Mouse (Mus musculus) midbrain, embryonic 14.5 days (tissue): Measurements from ENCODE around the gene Sept9. TPM values are rescaled to one million over a fixed set of nuclear protein-coding genes. Genes with fewer than 3 reads are reported as not detected.

Experiments used
- ATAC-seq: fragments of 200-750 bp; cut with Nextera tagmentation; 2 replicates; pipeline ENCODE4 v1.8.0; 2017; ENCODE audit warnings: moderate number of reproducible peaks, moderate library complexity; ENCODE audit not compliant: low FRiP score, low TSS enrichment
- DNase-seq: peaks from one replicate; pipeline ENCODE4 v3.0.0-alpha.2; 2015
- H3K27ac ChIP-seq: fragments of 300-500 bp; sonication (generic); replicated peaks from 2 replicates; pipeline ENCODE4 v1.5.1; 2014; ENCODE audit warnings: mild to moderate bottlenecking, low read depth, low read length, moderate library complexity
- H3K27me3 ChIP-seq: fragments of 300-500 bp; sonication (generic); 2 replicates; pipeline ENCODE4 v1.6.1; 2014; ENCODE audit warnings: low read length, control low read depth, mixed read lengths; ENCODE audit not compliant: control insufficient read depth, insufficient read depth
- H3K36me3 ChIP-seq: fragments of 300-500 bp; sonication (generic); 2 replicates; pipeline ENCODE4 v1.6.1; 2014; ENCODE audit warnings: low read length, control low read depth; ENCODE audit not compliant: control insufficient read depth, insufficient read depth
- H3K4me1 ChIP-seq: fragments of 300-500 bp; sonication (generic); 2 replicates; pipeline ENCODE4 v1.6.1; 2014; ENCODE audit warnings: mild to moderate bottlenecking, antibody characterized with exemption, low read length, control low read depth; ENCODE audit not compliant: control insufficient read depth, insufficient read depth
- H3K4me2 ChIP-seq: fragments of 300-500 bp; sonication (generic); 2 replicates; pipeline ENCODE4 v1.6.1; 2014; ENCODE audit warnings: mild to moderate bottlenecking, low read length, moderate library complexity
- H3K4me3 ChIP-seq: fragments of 300-500 bp; sonication (generic); replicated peaks from 2 replicates; pipeline ENCODE4 v1.5.1; 2014; ENCODE audit warnings: low read depth, low read length
- H3K9ac ChIP-seq: fragments of 300-500 bp; sonication (generic); replicated peaks from 2 replicates; pipeline ENCODE4 v1.6.1; 2014; ENCODE audit warnings: mild to moderate bottlenecking, low read length, moderate library complexity
- H3K9me3 ChIP-seq: fragments of 300-500 bp; sonication (generic); 2 replicates; pipeline ENCODE4 v1.6.1; 2016; ENCODE audit warnings: low read length, control low read depth, mixed read lengths; ENCODE audit not compliant: control insufficient read depth
- WGBS: fragments of 180-500 bp; shearing (Covaris S2); extraction: QIAGEN DNeasy Blood & Tissue Kit; methylation state at CpG from one replicate; pipeline ENCODE4 v1.1.7; 2014; 5-methylcytosine and 5-hydroxymethylcytosine counted together
- polyA plus RNA-seq: library from polyadenylated mRNA; unstranded; fragments of >200 nt; fragmentation: Nextera tagmentation; extraction: Ambion mirVana; gene quantifications from 2 replicates; pipeline ENCODE4 v1.2.1, GENCODE M21; 2014

Sept9 gene
- polyA plus RNA-seq, 1 experiment from 2014 or later: 97.4 TPM

DNA sequence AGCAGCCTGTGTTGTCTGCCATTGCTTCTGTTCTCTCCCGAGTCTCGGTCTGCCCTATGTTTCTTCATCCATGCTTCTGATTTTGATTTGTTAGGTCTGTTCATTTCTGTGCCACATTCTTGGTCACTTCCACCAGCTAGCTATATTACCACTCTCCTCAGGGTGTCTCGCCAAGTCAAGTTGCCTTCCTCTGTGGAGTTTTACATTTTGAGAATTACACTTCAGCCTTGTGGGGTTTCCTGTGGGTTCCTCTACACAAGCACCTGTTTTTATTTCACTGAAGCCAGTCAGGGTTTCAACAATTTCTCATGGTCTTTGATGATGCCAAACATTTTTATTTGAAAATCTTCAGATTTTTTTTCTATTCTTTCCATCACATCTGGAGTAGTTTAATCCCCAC lies 16.7 kb upstream of the Sept9 start:
- 92% methylated on average over 3 of the region's 3 CpGs for WGBS
- Histone ChIP-seq H3K36me3 (no peaks in the 10 kb centered on the region), H3K27me3 (no peaks in the 10 kb centered on the region), H3K27ac (no peak overlapping the region), H3K4me2 (no peak overlapping the region), H3K4me1 (no peaks in the 10 kb centered on the region), H3K9me3 (0 out of 2 replicates have a peak, but pooled peaks cover 7% of the 10 kb centered on the region), H3K4me3 (no peak overlapping the region), H3K9ac (no peak overlapping the region)
- DNase-seq (no peak), ATAC-seq (no peak)

DNA sequence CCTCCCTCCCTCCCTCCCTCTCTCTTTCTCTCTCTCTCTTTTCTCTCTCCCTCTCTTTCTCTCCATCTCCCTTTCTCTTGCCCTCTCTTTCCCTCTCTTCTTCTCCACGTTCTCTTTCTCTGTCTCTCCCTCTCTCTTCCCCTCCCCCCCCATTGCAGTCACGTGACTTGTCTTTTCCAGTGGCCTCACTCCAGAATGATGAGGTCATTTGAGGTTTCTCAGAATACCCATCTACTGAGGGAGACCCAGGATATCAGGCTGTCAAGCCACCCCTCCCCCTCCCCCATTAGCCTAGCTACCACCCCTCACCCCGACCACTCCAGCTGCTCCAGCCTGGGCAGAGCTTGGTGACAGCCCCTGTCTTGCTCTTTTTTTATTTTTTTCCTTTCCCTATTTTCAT lies 16.2 kb upstream of the Sept9 start:
- Histone ChIP-seq H3K36me3 (no peaks in the 10 kb centered on the region), H3K9ac (no peak overlapping the region), H3K4me3 (no peak overlapping the region), H3K27me3 (no peaks in the 10 kb centered on the region), H3K9me3 (0 out of 2 replicates have a peak, but pooled peaks cover 7% of the 10 kb centered on the region), H3K4me1 (no peaks in the 10 kb centered on the region), H3K4me2 (no peak overlapping the region), H3K27ac (no peak overlapping the region)
- WGBS: 92% methylated on average over 1 of the region's 3 CpGs
- DNase-seq: no peak
- ATAC-seq: no peak

DNA sequence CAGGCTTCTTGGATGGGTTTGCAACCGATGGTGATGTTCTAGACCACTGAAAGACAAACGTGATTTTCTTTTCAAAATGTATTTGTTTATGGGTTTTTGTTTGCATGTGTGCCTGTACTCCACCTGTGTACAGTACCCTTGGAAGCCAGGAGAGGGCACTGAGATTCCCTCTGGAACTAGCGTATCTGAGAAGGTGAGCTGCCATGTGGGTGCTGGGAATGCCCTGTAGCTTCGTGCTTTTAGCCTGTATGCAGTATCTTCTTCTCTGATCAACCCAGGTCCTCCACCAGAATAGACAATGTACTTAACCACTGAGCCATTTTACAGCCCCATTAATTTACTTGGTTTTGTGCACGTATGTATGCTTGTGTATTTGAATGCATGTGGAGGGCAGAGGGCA lies 15.6 kb upstream of the Sept9 start:
- WGBS: 88% methylated on average over 5 of the region's 5 CpGs
- no peak overlapping the region for H3K27ac ChIP-seq
- no peaks in the 10 kb centered on the region for H3K4me1 ChIP-seq
- ATAC-seq (no peak), DNase-seq (no peak)
- no peaks in the 10 kb centered on the region for H3K36me3 ChIP-seq
- H3K9me3 ChIP-seq: 0 out of 2 replicates have a peak, but pooled peaks cover 7% of the 10 kb centered on the region
- H3K27me3 ChIP-seq: no peaks in the 10 kb centered on the region
- no peak overlapping the region for H3K4me3 ChIP-seq
- no peak overlapping the region for H3K9ac ChIP-seq
- H3K4me2 ChIP-seq: no peak overlapping the region

DNA sequence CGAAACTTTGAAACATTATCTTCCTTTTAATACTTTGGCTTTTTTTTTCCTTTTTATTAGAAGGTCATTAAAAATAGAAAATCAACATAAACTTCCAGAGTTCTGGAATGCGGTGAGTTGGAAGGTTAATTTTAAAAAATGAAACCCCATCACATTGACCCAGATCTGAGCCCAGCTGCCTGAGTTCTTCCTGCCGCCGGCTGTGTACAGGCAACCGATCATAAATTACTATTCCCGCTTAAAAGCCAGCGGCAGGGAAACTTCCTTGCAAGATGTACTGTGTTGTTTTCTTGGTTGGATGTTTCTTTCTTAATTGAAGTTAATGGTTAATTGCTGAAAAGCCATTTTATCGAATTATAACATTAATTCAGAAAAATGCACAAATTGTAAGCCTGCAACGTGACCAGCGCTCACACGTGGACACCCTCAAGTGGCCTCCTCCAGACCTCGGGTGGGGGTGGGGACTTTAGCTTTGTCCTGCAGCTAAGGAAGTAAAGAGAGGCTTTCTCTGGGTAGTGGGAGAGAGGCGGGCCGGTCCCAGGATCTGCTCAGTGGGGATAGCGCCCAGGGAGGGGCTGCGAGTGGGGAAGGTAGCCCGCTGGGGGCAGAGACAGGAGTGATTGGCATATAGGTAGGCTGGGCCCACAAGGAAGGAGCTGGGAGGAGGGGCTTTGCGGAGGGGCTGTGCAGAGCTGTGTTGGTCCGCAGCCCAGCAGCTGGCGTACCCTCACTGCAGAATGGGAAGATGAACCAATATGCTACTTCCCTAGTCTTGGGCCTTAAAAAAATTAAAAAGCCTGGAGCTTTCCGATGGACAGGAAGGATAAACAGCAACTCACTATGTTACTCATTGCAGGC lies 14.2 kb upstream of the Sept9 start:
- Histone ChIP-seq H3K9ac (no peak overlapping the region), H3K9me3 (0 out of 2 replicates have a peak, but pooled peaks cover 3% of the 10 kb centered on the region), H3K4me3 (no peak overlapping the region), H3K27ac (no peak overlapping the region), H3K36me3 (no peaks in the 10 kb centered on the region), H3K4me1 (no peaks in the 10 kb centered on the region), H3K27me3 (no peaks in the 10 kb centered on the region), H3K4me2 (no peak overlapping the region)
- no peak for DNase-seq
- WGBS: 70% methylated on average over 21 of the region's 21 CpGs
- ATAC-seq: no peak

DNA sequence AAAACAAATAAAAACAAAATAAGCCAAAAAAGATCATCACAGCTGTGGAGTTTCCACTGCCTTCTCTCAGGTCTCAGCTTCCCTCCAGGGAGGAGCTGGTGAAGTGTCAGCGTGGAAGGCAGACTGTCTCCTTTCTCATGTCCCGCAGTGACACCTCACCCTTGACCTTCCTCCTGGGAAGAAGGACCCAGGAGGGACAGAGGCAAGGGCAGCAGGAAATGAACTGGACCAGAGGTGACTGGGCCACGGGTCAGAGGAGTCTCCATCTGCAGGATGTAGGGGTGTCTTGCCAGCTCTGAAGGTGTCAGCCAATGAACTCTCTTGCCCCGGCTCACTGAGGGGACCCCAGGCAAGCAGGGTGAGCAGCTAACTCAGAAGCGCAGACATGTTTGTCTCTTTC lies 7.9 kb upstream of the Sept9 start:
- H3K9me3 ChIP-seq: no peaks in the 10 kb centered on the region
- DNase-seq: no peak
- no peak overlapping the region for H3K4me3 ChIP-seq
- no peaks in the 10 kb centered on the region for H3K27me3 ChIP-seq
- no peak overlapping the region for H3K4me2 ChIP-seq
- H3K36me3 ChIP-seq: no peaks in the 10 kb centered on the region
- ATAC-seq: no peak
- no peak overlapping the region for H3K27ac ChIP-seq
- no peak overlapping the region for H3K9ac ChIP-seq
- 71% methylated on average over 5 of the region's 5 CpGs for WGBS
- no peaks in the 10 kb centered on the region for H3K4me1 ChIP-seq

DNA sequence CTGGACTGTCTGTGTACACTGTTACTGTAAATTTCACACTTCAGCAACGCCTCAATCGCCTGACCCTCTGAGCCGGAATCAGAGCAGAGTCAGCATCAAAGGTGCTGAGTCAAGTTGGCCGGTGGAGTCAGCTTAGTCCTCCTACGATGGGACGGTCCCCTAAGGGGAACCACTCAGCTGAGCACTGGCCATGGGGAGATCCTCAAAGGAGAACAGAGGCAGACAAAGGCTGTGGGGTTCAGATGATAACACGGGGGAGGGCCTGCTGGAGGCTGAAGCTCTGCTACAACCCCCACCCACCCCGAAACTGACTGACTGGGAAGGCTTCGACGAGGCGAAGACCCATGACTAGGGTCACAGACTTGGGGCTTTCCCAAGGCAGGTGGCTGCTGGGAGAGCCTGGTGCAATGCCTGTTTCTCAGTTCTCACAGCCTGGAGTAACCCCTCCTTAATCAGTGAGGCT lies 5.0 kb upstream of the Sept9 start:
- Histone ChIP-seq H3K4me2 (no peak overlapping the region), H3K4me3 (no peak overlapping the region), H3K36me3 (no peaks in the 10 kb centered on the region), H3K27me3 (peaks cover 15% of the 10 kb centered on the region), H3K27ac (no peak overlapping the region), H3K4me1 (peaks cover 4% of the 10 kb centered on the region), H3K9me3 (no peaks in the 10 kb centered on the region), H3K9ac (no peak overlapping the region)
- WGBS: 72% methylated on average over 11 of the region's 11 CpGs
- DNase-seq: no peak
- no peak for ATAC-seq

DNA sequence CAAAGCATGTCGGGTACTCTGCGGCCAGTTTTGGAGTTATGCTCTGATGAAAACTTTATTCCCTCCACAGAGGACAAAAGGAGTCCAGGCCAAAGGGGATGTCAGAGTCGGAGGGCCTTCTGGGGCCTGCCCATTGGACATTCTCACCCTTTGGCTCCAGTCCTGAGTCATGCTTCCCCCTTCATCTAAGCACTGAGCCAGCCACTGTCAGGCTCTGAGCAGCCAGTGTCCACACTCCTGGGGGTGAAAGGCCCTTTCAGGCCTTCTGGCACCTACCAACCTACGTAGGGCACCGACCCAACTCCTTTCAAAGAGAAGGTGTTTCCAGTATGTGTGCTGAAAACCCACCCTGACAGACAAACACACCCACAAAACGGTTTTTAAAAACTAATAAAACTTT lies 3.8 kb upstream of the Sept9 start:
- 90% methylated on average over 6 of the region's 6 CpGs for WGBS
- no peak for ATAC-seq
- Histone ChIP-seq H3K27ac (no peak overlapping the region), H3K27me3 (peaks cover 26% of the 10 kb centered on the region), H3K4me3 (no peak overlapping the region), H3K9ac (no peak overlapping the region), H3K4me1 (peaks cover 7% of the 10 kb centered on the region), H3K36me3 (no peaks in the 10 kb centered on the region), H3K9me3 (no peaks in the 10 kb centered on the region), H3K4me2 (no peak overlapping the region)
- no peak for DNase-seq

DNA sequence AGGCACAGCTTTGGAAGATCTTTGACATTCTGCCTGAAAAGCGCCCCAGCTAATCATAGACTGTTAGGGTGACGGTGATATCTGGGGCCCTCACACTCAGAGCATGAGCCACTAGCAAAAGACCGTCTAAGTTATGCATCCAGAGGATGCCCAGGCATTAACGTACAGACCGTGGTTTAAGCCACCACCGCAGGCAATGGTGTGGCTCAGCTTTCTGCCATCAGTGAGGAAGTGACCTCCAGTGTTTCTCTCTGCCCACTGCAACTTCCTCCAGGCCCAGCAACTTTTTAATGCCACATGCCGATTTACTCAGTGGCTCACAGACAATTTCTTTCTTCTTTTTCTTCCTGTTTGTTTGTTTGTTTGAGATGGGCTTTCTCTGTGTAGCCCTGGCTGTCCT lies 2.8 kb upstream of the Sept9 start:
- Histone ChIP-seq H3K4me3 (no peak overlapping the region), H3K27me3 (peaks cover 31% of the 10 kb centered on the region), H3K36me3 (no peaks in the 10 kb centered on the region), H3K27ac (no peak overlapping the region), H3K9me3 (no peaks in the 10 kb centered on the region), H3K4me1 (peaks cover 7% of the 10 kb centered on the region), H3K4me2 (no peak overlapping the region), H3K9ac (no peak overlapping the region)
- WGBS: 92% methylated on average over 7 of the region's 7 CpGs
- no peak for DNase-seq
- ATAC-seq: no peak

DNA sequence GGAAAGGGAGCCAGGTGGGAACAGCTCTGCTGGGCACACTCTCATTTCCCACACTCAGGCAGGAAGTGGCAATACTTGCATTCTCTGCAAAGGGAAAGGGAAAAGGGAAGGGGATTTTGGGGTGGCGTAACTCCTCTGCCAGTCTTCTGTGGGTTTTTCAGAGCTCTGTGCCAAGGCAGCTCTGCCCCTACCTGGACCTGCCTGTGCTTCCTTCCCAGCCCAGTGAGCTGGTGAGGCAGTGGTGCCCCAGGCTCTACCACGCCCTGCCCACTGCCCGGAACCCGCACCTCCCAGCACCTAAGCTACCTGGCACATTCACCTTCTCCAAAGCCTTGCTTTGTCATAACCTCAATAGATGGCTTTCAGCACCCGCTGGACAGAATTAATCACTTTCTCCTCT lies 1.3 kb upstream of the Sept9 start:
- DNase-seq: no peak
- no peaks in the 10 kb centered on the region for H3K36me3 ChIP-seq
- 88% methylated on average over 5 of the region's 5 CpGs for WGBS
- no peak overlapping the region for H3K27ac ChIP-seq
- no peaks in the 10 kb centered on the region for H3K9me3 ChIP-seq
- peaks cover 31% of the 10 kb centered on the region for H3K27me3 ChIP-seq
- H3K9ac ChIP-seq: no peak overlapping the region
- ATAC-seq: no peak
- no peak overlapping the region for H3K4me2 ChIP-seq
- H3K4me1 ChIP-seq: peaks cover 7% of the 10 kb centered on the region
- no peak overlapping the region for H3K4me3 ChIP-seq
